Mouse (Mus musculus) C2C12 (cell line): ENCODE measurements at regions not wholly inside any gene's neighbourhood (a gene's known extent, or its start where the extent isn't known, plus 50 kb on each side); places are given as distances from the start of the nearest gene placed in this dataset.

Experiments used
- CEBPB ChIP-seq: IDR thresholded peaks from one replicate; pipeline ENCODE4 v1.6.1; 2011; ENCODE audit warnings: low read depth, mild to moderate bottlenecking, control low read depth, moderate library complexity
- CTCF ChIP-seq: IDR thresholded peaks from one replicate; pipeline ENCODE4 v1.5.1; 2011; ENCODE audit not compliant: control insufficient read depth, insufficient read depth, insufficient read length
- FOSL1 ChIP-seq: IDR thresholded peaks from one replicate; pipeline ENCODE4 v1.8.0; 2011; ENCODE audit warnings: mild to moderate bottlenecking, low read length; ENCODE audit not compliant: poor library complexity, insufficient read depth, severe bottlenecking
- MAX ChIP-seq: IDR thresholded peaks from one replicate; pipeline ENCODE4 v1.6.1; 2011; ENCODE audit warnings: mild to moderate bottlenecking, control low read depth
- MYOD1 ChIP-seq: IDR thresholded peaks from one replicate; pipeline ENCODE4 v1.6.1; 2011; ENCODE audit warnings: low read depth; ENCODE audit not compliant: control insufficient read depth, insufficient read length
- MYOG ChIP-seq: IDR thresholded peaks from one replicate; pipeline ENCODE4 v1.6.1; 2011; ENCODE audit not compliant: control insufficient read depth, insufficient read length; ENCODE audit errors: extremely low read depth
- USF1 ChIP-seq: IDR thresholded peaks from one replicate; pipeline ENCODE4 v1.6.1; 2011; ENCODE audit warnings: low read depth, mild to moderate bottlenecking, control low read depth, moderate library complexity

DNA sequence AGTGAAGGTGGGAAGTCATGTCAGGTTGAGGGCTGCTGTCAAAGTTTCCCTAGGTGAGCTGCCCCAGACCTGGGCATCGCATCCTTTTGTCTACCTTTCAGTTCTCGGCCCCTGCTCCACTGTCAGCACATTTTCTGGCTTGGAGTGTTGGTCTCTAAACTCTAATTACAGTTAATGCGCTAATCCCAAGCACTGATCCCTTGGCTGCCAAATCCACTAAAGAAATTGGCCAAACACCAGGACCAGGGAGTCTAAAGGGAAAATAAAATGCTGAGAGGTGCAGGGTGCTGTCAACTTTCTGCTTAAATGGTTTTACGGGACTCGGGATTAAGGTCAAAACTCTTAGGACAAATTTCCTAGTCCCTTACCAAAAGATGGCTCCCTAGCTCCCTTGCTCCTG lies 450.3 kb upstream of the Adamts9 start:
- no peak for TF ChIP-seq CTCF
- TF ChIP-seq MYOG: no peak
- TF ChIP-seq MAX: no peak
- TF ChIP-seq MYOD1: no peak
- no peak for TF ChIP-seq CEBPB
- no peak for TF ChIP-seq USF1
- TF ChIP-seq FOSL1: no peak
